Mouse (Mus musculus): ENCODE measurements at regions not wholly inside any gene's neighbourhood (a gene's known extent, or its start where the extent isn't known, plus 50 kb on each side); places are given as distances from the start of the nearest gene placed in this dataset.

DNA sequence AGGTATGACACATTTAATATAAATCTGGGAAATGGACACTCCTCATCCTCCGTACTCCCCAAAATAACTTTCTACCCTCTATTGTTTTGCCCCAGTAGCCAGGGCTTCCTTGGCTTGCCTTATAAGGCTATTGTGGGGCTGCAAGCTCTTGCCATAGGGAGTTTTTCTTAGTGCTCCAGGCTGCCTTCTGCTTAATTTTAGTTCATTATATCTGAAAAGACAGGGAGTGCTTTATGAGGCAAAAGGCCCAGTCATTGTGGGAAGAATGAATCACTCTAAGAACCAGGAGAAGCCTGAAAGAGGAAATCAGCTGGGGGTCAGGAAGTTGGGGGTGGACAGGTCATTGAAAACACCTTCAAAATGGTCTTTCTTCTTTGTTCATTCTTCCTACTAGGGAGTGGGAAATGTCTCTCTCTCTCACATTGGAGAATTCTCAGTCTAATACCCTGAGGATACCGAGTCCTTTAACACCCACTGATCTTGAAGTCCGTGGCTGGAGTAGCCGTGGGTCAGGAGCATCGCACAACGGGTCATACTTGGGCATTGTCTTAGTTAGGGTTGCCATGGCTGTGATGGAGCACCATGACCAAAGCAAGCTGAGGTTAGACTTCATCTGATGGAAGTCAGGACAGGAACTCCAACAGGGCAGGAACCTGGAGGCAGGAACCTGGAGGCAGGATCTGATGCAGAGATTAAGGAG is 70.1 kb upstream of the Map4k3 start:
- ATAC-seq (replicated peaks; ENCODE audit: low FRiP score, low TSS enrichment, poor library complexity, severe bottlenecking), result no peak

DNA sequence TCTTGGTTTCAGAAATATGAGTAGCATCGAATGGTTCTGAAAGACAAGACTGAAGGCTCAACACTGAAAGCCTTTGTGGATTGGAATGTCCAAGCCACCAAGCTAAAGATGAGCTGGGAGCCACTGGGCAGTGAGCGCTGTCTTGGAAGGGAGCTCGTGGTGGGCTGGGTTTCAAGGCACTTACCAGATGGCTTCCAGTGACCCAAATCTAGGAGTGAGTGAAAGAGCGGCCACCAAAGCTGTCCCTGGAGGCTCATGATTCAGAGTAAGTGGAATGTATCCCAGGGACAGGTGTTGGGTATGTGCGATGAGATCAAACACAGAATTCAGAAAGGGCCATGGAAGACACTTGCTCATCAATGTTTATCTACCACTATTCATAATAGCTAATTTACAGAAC is 68.5 kb upstream of the Map4k3 start:
- no peak for ATAC-seq (replicated peaks; ENCODE audit: low FRiP score, low TSS enrichment, poor library complexity, severe bottlenecking)

DNA sequence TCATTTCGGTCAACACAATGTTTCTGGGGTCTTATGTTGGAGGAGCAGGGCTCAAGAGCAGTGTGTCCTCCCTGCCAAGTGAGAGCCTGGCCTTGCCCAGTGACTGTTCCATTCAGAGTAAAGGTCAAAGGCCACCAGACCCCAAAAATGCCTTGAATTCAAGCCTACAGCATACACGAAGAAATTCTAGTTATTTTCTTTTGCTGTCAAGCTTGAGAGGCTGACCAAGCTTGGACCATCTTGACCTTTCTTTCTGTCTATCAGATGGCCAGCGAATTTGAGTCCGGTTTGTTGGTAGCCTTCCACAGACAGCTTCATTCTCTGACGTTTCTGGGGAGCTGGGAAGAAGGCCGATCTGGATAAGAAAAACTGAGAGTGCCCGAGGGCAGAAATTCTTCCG is 68.1 kb upstream of the Map4k3 start:
- ATAC-seq (replicated peaks; ENCODE audit: low FRiP score, low TSS enrichment, poor library complexity, severe bottlenecking), result no peak

DNA sequence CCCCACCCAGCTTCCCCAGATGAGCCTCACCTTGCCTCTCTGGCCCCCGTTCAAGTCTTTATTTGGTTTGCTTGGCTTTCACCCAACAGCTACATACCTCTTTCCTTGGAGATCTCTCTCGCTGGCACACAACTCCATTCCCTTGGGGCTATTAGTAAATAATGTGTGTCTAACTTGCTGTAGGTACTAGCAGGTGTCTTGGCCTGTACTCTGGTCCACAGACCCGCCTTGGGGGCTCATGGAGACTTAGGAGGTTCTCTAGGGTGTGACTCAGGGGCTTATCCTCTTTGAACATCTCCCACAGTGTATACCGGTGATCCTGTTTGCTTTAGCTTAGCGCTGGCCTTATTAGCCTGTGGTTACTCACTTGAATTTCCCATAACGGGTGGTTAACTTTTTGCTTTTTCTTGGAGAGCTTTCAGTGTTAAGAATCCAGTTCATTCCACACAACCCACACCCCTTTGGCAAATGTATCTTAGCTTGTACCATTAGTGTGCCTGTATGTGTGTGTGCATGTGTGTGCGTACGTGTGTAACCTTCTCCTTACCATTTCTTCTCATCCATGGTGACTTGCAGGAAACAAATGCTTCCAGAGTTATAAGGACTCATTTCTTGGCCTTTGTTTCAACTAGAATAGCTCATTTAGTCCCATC is 67.3 kb upstream of the Map4k3 start:
- no peak for ATAC-seq (replicated peaks; ENCODE audit: low FRiP score, low TSS enrichment, poor library complexity, severe bottlenecking)

DNA sequence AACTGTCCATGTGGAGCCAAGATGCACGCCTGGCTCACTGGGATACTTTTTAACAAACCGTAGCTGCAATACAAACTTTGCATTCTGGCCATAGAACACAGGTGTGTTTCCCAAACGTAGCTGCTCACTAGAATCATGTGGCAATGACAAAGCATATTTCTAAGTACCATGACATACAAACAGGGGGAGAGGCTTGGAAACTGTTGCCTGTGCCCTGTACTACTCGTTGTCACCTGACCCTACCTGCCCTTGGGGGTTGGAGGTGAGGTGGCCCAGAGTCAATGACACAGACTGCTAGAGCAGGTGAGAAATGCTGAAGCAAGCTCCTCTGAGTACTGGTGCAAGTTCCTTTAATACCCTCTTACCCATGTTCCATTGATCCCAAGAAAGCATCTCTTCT is 64.3 kb upstream of the Map4k3 start:
- no peak for ATAC-seq (replicated peaks; ENCODE audit: low FRiP score, low TSS enrichment, poor library complexity, severe bottlenecking)

DNA sequence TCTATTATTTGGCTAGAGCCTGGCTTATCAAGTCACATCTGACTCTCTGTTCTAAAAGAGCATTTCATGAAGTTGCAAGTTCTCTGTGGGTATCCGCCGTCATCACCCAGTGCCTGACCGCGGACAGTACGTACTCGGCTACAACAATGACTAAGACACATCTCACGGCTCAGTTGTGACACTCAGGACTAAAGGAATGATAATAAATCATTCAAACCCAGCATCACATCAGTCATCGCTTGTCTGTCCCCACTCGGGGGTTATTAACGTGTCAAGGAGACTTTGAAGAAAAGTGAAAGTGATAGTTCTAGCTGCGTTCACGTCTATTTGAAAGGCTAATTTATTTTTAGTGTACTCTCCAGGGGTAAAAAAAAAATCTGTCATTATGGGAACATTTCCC is 61.4 kb upstream of the Map4k3 start:
- no peak for ATAC-seq (replicated peaks; ENCODE audit: low FRiP score, low TSS enrichment, poor library complexity, severe bottlenecking)

DNA sequence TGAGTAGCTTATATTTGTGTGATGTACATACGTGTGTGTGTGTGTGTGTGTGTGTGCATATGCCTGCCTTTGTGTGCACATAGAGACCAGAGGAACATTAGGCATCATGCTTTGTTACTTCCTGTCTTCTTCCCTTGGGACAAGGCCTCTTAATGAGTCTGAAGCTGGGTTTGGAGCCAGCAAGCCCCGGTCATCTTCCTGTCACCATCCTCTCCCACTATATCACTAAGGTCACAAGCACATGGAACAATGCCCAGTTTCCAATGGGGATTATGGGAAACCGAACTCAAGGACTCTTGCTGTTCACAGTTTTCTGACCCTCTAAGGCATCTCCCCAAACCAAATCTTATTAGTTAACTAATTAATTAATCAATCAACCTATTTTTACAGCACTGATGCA is 60.7 kb upstream of the Map4k3 start:
- no peak for ATAC-seq (replicated peaks; ENCODE audit: low FRiP score, low TSS enrichment, poor library complexity, severe bottlenecking)

DNA sequence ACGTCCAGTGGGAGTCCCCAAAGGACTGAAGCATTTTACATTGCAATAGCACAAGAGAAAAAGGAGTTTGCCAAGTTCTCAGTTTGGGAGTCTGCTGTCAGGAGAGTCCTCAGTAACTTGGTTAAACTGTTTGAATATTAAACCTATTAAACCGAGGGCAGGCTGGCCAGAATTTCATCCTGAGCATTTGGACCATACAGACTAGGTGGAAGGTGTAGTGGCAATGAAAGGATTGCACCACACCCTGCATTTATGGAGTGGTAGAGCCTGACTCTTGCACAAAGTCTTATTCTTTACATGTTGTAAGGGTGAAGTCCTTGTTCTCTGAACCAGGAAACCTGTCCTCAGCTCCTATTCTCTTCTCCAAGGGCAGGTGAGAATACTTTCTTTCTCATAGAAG is 58.6 kb upstream of the Map4k3 start:
- no peak for ATAC-seq (replicated peaks; ENCODE audit: low FRiP score, low TSS enrichment, poor library complexity, severe bottlenecking)

DNA sequence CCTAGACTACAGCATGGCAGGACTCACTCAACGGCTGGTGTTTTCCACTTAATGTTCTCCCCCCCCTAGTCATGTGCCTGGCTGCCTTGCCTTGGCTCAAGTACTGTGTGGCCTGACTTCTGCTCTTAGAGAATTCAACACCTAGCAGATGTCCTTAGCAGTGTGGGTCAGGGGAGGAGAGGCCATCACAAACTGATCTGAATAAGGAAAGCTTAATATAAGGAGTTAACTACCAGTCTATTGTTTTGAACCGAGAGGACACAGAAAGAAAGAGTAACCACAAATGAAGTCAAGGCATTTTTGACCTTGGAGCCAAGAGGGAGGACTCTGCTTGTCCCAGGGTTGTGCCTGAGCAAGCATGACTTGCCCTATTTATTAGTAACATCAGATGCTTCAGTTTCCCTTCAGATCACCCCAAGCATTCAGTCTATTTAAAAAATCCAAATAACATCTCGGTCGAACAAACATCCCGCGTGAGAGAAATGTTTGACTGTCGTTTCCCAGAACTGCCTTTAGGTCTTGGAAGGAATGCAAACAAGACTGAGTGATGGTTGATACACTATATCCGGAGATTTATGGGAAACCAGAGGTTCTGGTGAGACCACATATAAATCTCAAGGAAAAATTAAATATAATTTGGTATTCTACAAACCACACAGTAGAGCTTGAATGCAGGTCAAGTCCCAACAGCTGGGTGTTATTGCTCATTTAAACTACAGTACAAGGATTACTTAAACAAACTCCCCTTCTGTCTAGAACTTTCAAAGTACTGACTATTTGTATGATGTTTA is 58.0 kb upstream of the Map4k3 start:
- ATAC-seq (replicated peaks; ENCODE audit: low FRiP score, low TSS enrichment, poor library complexity, severe bottlenecking), result no peak

DNA sequence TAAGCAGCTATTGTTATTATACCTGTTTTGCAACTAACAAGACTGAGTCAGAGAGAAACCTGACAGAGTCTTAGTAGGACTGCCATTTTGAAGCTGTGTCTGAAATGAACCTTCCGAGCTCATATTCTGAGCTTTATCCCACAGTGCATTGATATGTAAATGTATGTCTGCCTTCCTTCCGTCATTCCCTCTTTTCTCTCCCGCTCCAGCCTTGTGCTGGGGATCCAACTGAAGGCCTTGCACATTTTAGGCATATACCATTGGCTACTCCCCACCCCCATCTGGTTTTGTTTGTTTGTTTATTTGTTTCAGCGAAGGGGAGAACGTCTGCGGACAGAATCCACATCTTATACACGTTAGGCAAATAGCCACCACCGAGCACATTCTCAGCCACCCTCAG is 57.2 kb upstream of the Map4k3 start:
- no peak for ATAC-seq (replicated peaks; ENCODE audit: low FRiP score, low TSS enrichment, poor library complexity, severe bottlenecking)

DNA sequence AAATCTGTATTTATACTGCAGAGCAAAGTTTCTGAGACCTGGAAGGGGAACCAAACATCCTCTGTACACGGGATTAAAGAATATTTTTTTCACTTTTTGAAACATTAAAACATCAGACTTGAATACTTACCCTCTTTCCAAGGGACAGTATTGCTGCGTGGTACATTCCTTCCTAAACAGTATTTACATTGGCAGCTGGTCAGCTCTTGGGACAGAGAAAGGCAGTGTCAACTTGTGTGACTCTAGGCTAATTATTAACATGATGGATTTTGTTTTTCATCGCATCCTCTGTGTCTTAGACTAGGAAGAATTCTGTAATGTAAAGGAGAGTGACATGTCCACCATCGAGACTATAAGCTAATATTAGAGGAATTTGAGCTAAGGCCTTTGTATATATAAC is 56.8 kb upstream of the Map4k3 start:
- ATAC-seq (replicated peaks; ENCODE audit: low FRiP score, low TSS enrichment, poor library complexity, severe bottlenecking), result no peak

DNA sequence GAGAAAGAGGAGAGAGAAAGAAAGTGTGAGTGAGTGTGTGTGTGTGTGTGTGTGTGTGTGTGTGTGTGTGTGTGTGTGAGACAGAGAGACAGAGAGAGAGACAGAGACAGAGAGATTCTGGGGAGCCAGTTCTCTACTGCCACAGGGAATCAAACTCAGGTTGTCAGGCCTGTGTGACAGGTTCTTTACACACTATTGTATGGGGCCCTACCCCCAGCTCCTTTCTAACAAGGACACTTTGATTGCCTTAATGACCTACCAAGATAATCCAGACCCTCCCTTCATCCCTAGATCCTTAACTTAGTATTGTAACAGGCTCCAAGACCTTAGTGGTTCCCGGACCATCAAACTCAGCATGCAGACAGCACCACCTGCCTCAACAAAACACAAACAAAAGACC is 53.9 kb upstream of the Map4k3 start:
- no peak for ATAC-seq (replicated peaks; ENCODE audit: low FRiP score, low TSS enrichment, poor library complexity, severe bottlenecking)

DNA sequence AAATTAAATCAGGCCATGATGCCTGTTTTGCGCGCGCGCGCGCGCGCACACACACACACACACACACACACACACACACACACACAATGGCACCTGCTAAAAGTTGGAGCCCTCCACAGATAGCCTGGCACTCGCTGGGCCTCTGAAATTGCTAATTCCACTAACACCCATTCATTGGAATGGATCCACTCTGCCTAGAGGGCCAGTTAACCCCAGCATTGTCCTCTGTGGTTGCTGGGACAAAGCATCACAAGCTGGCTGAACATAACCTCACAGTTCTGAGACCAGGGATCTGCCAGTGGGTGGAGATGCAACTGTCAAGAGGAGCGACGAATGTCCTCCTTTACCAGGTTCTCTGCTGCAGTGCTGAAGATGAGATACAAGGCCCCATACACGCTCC is 53.3 kb upstream of the Map4k3 start:
- ATAC-seq (replicated peaks; ENCODE audit: low FRiP score, low TSS enrichment, poor library complexity, severe bottlenecking), result no peak

DNA sequence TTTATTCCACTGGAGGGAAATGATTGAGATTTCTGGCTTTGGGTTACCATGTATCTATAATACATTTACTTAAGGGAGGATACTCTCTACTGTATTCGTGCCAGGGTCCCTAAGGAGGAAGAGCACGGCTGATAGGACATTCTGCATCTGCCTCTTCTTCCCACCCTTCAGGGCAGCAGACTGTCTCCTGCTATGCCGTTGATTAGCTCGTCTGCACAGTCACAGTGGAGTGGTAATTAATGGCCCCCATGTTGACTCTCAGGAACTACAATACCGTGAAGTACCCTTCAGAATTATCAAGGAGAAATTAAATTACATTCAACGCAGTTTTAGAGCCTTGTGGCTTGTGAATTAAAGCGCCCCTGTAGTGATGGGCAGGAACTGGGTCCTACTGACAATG is 52.0 kb upstream of the Map4k3 start:
- ATAC-seq (replicated peaks; ENCODE audit: low FRiP score, low TSS enrichment, poor library complexity, severe bottlenecking), result no peak

DNA sequence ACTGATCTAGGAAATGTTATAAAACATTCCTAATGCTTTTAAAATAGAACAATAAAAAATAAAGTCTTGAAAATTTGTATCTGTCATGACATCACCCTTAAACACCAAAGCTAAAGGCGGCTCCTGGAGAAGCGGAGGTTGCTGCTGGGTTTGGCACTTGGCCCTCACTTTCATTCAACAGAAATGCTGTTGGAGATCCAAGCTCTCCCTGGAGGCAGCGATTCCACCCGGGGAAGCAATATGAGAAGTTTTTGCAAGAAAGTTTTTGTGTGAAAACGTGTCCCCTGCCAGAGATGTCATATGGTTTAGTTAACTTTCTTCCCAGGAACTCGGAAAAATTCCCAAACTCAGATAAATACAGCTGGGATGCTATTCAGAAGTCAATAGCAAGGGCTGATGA is 51.5 kb upstream of the Map4k3 start:
- no peak for ATAC-seq (replicated peaks; ENCODE audit: low FRiP score, low TSS enrichment, poor library complexity, severe bottlenecking)
